Mouse (Mus musculus) MEL-GATA-1-ER (cell line): ENCODE data around the gene Ascl1.

Experiments
- DNase-seq: peaks from one replicate; pipeline ENCODE4 v3.0.0-alpha.2; 2012; ENCODE audit warnings: low read depth; ENCODE audit errors: extremely low read depth

Gene Ascl1

DNA sequence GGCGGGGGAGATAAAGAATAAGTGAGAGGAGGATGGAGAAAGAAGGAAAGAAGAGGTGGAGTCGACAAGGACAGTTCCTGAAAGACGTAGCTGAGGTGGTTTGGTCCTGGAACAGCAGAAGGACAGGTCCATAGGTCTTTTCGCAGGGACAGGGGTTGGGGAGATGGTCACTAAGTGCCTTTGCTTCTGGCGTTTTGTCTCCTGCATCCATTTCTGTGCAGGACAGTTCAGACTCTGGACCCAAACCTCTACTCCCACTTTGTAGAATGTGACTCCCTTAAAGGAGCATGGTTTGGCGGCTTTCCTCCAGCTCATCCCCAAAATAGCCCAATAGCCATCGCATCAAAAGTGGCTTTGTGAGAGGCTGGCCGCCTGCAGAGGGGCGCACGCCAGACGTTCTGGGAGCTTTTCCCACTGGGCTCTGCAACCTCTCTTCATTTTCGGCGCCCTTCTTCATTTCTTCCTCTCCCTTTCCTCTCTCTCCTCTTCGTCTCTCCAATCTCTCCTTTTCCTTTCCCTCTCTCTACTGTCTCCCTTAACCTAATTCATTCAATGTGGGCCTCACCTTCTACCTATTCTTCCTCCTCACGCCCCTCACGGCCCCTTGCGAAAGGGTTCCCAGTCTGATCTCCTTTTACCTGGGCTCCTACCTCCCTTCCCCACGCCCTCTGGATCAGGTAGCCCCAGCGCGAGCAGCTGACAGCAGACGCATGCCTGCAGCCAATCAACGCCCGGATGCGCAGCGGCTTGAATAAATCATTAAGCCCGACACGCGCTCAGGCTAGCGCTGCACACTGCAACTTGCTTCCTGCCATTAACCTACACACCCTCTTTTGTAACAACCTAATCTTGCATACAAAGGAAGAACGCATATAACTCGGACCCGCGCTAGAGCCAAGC is 7.5 kb downstream of the Ascl1 start:
- no peak for DNase-seq

DNA sequence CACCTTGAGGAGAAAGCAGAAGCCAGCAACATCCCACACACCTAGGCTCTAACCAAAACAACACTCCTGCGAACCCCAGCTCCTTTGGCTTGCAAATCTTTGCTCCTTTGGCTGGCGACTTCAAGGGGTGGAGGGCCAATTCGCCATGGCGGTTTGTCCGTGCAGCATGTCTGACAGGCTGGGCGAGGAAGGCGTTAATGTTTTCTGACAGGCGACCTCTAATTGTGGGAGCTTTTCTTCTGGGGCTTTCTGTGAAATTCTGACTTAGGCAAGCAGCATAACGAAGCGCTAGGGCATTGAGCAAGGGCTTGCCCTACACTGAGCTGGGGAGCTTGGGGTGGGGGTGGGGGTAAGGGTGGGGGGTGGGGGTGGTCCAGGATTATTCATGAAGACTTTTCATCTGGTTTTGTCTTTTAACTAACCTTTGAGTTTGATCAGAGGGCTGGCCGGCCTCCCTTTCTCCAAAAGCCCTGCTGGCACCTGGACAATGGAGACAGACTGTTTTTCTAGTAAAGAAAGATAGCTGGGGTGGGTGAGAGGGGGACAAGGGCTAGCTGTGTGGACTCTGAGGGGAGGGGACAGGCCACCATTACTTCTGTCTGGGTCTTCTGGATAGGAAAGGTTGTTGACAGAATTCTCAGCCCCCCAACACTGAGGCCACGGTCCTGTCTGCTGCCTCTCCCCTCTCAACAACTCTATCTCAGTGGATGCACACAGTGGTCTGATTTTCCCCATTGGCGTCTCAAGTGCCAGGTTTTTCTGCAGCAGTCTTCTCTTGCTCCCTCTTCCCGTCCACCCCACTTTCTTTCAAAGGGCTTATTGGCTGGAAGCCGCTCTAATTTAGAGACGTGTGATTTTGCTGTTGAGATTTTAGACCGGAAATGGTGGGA is 8.4 kb downstream of the Ascl1 start:
- DNase-seq: no peak

DNA sequence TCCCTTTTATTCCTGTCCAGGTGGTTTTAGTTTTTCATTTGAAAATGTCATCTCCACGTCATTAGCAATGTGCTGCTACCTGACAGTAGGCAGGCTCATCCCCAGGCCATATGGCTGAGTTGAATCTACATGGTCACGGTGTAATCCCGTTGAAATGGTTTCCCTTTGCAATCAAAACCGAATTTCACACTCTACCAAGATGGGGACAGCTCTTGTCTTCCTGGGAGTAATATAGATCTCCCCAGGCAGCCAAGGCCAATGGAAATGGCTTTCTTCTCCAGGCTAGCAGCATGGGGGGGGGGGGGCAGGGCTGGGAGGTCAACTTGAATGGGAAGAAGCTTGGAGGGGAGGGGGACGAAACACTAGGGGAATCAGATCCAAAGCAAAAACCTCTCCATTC is 15.6 kb downstream of the Ascl1 start:
- no peak for DNase-seq

DNA sequence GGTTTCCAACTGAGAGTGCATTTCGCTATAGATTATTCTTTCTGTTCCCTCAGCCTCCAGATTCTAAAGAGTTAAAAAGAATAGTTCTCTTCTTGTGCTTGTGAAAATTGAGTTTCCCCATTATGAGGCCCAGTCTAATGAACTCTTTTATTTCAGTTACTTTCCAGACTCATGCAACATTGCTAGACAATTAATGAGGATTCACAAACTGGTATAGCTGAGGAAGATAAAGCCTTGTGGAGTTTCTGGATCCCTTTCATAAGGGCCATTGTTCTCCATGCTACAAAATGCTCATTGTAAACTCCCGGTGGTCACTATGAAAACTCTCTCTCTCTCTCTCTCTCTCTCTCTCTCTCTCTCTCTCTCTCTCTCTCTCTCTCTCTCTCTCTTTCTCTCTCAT is 18.5 kb downstream of the Ascl1 start:
- no peak for DNase-seq

DNA sequence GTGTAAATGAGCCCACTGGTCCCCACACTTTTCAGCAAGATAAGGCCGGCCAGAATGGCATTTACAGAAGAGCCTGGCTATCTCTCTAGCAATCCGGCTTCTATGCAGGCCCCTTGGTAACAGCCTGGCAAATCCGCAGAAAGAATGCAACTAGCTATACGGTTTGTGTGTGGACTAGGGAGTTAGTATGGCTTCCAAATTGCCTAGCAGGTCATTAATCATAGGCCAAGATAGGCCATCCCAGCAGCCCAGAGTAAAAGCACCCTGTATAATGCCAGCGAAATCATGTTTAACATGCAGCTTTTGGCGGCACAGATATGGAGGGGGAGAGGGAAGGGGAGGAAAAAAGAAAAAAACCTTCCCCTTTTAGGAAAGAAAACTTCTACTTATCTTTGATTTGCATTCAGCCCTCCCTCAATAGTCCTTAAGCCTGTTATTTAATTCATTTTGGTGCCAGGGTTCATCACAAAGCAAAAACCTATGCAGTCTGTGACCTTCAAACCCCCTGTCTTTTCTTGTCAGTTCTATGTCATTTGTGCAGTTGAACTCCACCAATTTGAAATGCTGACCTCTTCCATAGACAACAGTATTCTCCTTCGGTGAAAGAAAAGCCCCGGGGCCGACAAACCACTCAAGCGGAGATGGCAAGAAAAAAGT is 19.9 kb downstream of the Ascl1 start:
- no peak for DNase-seq

DNA sequence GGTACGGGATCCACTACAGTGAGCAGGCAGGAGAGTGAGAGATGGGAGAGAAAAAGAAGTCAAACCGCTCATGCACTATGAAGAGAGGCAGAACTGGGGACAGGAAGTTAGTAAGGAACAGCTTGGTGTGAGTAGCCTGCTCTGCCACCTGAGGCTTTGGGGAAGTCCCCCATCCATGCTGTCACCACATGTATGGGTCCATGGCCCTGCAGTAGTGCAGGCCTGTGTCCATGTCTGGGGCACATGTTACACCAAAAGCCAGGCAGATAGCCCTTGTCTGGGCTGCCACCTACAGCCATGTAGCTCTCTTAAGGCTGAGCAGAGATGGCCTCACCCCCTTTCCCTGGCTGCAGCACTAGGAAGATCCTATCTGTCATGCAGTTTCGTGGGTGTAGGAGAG is 42.7 kb downstream of the Ascl1 start:
- no peak for DNase-seq

DNA sequence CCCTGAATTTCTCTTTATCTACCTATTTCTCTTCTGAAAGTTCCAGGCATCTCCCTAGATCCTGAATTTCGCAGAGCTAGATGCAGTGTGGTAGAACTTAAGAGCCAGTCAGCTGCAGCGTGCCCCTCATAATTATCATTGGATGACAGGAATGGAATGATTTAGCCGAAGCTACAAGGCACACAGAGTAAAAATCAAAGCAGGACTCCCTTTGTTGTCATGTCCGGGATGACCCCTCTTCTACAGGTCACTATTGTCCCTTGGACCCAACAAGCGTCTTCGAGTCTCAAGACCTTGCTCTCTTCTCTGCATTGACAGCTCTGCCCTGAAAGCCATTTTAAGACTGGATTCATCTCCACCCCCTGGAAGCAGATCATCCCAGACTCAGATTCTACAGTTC is 44.1 kb downstream of the Ascl1 start:
- DNase-seq: no peak

DNA sequence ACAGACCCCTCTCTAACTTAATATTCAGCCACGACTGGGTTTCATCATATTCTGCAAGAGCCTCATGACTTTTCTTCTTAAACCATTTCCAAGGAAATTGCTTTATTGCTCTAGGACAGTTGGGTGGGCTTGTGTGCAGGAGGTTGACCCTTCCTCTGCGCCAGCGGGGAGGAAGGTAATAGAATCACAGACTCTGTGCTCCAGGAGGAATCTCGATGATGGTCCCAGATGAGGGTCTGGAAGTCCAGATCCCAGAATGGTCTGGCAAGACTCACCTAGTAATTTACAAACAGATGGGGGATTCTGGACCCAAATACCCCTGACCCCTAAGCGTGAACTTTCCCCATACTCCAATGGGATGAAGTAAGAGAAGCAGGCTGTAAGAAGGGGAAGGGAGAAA is 45.2 kb downstream of the Ascl1 start:
- DNase-seq: no peak

DNA sequence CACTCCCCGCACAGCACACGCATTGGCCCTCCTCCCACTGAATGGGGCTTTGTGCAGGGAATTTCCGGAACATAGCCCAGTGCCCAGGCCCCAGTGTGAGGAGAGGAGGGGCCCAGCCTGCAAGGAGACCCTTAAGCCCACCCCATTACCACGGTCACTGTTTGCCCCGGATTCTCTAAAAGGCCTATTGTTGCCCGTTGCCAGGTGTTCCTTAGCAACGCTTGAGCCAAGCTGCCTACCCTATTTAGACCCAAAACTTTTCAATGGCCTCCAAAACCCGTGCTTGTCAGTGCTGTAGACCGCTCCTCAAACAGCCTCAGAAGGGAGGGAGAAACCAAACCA is 45.7 kb downstream of the Ascl1 start:
- DNase-seq: no peak

DNA sequence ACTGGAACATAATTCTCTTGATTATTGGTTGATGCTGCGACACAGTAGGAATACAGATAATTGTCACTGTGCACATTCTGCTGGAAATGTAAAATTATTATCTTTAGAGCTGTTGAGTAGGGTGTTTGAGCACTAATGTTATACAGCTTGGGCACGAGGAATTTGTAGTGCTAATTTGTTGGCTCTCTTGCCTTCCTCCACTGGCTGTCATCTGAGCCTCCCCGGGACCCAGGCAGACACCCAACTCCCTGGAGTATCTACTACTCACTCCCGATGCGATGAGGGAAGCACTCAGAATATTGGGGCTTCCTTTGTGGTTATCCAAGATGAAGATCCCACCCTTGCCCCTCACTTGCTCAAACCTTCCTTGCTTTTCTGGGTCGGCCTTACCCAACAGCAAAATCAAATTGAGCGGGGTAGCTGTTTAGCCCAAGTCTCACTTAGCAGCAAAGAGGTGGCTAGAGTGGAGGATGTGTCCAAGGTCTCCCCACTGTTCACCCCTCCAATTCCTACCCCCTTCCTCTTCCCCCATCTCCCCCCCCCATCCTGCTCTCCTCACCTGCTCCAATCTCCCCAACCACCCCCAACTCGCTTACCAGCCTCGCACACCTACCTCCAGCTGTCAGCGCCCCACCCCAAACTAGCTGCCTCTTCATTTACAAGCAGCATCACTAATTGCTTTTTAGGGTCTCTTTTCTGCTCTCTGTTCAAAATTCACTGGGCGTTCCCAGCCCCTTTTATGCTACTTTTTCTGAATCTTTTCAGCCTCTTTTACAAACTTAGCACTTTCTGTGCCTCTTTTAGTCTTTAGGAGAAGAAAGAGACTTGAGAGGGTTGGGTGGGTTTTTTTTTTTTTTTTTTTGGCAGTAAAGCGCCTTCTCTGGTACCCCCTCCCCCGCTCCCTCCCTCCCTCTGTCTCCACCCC is 46.4 kb downstream of the Ascl1 start:
- DNase-seq: no peak

DNA sequence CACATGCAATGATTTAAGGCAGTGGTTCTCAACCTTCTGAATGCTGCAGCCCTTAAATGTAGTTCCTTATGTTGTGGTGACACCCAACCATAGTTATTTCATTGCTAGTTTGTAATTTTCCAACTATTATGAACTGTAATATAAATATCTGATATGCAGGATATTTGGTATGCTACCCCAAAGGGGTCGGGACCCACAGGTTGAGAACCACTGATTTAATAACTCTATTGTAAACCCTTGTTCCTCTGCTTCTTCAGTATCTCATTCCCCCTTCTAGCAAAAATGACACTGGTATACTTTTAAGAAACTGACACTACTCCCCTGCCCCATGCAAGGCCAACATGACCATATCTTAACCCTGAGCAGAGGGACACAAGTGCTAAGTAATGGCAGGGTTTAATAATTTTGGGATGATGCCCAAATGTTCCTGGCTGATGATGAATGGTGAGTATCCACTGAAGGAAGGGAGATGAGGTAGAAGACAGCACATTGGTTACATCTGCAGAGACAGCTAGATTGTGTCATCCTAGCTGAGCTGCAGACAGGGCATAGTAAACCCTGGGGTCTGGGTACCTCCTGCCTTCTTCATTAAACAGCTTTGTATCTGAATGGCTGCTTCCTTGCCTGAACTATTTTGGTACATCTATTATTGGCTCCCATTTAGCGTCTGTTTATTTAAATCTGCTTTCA is 47.2 kb downstream of the Ascl1 start:
- DNase-seq: no peak
